Mouse (Mus musculus) olfactory bulb, adult 2 months (tissue): Measurements from ENCODE around the gene Mettl7a3.

Experiments
- CTCF ChIP-seq: fragments of 200-500 bp; IDR thresholded peaks from 2 replicates; pipeline ENCODE4 v1.5.1; 2012; ENCODE audit warnings: low read depth, mild to moderate bottlenecking, low read length, moderate library complexity; ENCODE audit not compliant: insufficient read depth
- POLR2A ChIP-seq: fragments of 200-500 bp; IDR thresholded peaks from 2 replicates; pipeline ENCODE4 v1.6.1; 2012; ENCODE audit warnings: mild to moderate bottlenecking, low read depth, low read length, moderate library complexity; ENCODE audit not compliant: insufficient read depth

GRCm38 (mm10) chr15:100375066-100375465 lies 40.3 kb downstream of the Mettl7a3 start:
- no peak for TF ChIP-seq CTCF
- no peak for TF ChIP-seq POLR2A
